Mouse (Mus musculus): ENCODE measurements around the gene Mthfsd. TPM values are rescaled to one million over a fixed set of nuclear protein-coding genes. Genes with fewer than 3 reads are reported as not detected.

Gene Mthfsd
- polyA plus RNA-seq, 1 experiment from 2014 or later: 32.1 TPM

DNA sequence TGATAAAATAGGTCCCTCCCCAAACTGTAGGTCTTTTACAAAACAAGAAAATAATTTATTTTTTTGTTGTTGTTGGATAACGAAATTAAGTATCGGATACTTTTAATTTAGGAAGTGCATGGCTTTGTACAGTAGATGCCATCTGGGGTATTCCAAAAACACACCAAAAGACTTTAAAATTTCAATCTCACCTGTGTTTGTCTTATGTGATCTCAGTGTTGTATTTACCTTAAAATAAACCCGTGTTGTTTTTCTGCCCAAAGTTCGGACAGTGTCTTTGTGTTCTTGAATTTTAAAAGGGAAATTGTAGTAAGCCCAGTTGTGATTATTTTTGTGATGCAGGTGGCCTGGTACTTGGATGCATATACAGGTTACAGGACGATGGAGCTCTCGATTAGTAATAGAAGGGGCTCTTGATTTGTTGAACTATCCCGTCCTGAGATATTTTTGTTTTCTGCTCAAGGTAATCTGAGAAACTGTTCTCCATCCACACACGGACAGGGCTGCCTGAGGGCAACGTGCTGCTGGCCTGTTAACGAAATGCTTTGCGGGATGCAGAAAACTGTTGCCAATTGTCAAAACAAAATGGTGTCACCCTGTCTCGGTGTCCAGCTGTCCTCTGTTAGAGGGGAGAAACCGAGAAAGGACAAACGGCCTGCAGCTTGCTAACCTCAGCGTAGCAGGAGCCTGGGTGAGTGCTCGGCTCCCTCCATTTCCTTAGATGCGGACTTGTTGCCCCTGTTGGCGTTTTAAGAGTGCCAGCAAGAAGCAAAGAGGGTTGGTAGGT, 10.6 kb upstream of the Mthfsd start:
- H3K4me2 ChIP-seq (ENCODE audit: low read depth, low read length): peak overlapping the region; percentile 82

DNA sequence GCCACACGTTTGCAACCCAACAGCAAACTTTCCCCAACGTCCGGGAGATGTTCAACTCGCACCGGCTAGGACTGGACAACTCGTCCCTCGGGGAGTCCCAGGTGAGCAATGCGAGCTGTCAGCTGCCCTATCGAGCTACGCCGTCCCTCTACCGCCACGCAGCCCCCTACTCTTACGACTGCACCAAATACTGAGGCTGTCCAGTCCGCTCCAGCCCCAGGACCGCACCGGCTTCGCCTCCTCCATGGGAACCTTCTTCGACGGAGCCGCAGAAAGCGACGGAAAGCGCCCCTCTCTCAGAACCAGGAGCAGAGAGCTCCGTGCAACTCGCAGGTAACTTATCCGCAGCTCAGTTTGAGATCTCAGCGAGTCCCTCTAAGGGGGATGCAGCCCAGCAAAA, 9.7 kb upstream of the Mthfsd start:
- Histone ChIP-seq H3K4me2 (ENCODE audit: low read depth, low read length) (peak overlapping the region; percentile 82), H3K9ac (ENCODE audit: low read length) (peak overlapping the region; percentile 78), H3K36me3 (ENCODE audit: control insufficient read depth, insufficient read depth) (no peaks in the 10 kb centered on the region), H3K4me1 (ENCODE audit: control insufficient read depth, insufficient read depth, low read length) (peaks cover 2% of the 10 kb centered on the region; the same call in 1 of the 2 replicates), H3K27ac (ENCODE audit: low read length) (peak overlapping the region; percentile 88; the same call in 1 of the 2 replicates), H3K27me3 (ENCODE audit: control insufficient read depth, insufficient read depth, low read length) (peaks cover 84% of the 10 kb centered on the region), H3K9me3 (replicated peaks; ENCODE audit: control insufficient read depth, low read length) (peaks cover 5% of the 10 kb centered on the region), H3K4me3 (ENCODE audit: low read length) (peak overlapping the region; percentile 66)
- no peak for ATAC-seq (replicated peaks; ENCODE audit: extremely low read depth, insufficient read depth, low FRiP score)
- WGBS: 2% methylated on average over 28 of the region's 28 CpGs

More for the DNA sequence above, 10.6 kb upstream of the Mthfsd start:
- ATAC-seq (replicated peaks; ENCODE audit: extremely low read depth, insufficient read depth, low FRiP score): no peak
- peak overlapping the region; percentile 10; the same call in 1 of the 2 replicates for H3K9ac ChIP-seq (ENCODE audit: low read length)
- H3K4me3 ChIP-seq (ENCODE audit: low read length): peak overlapping the region; percentile 66
- no peaks in the 10 kb centered on the region for H3K4me1 ChIP-seq (ENCODE audit: control insufficient read depth, insufficient read depth, low read length)
- H3K36me3 ChIP-seq (ENCODE audit: control insufficient read depth, insufficient read depth): no peaks in the 10 kb centered on the region
- H3K27ac ChIP-seq (ENCODE audit: low read length): no peak overlapping the region
- WGBS: 12% methylated on average over 18 of the region's 18 CpGs
- peaks cover 5% of the 10 kb centered on the region for H3K9me3 ChIP-seq (replicated peaks; ENCODE audit: control insufficient read depth, low read length)
- peaks cover 88% of the 10 kb centered on the region for H3K27me3 ChIP-seq (ENCODE audit: control insufficient read depth, insufficient read depth, low read length)

DNA sequence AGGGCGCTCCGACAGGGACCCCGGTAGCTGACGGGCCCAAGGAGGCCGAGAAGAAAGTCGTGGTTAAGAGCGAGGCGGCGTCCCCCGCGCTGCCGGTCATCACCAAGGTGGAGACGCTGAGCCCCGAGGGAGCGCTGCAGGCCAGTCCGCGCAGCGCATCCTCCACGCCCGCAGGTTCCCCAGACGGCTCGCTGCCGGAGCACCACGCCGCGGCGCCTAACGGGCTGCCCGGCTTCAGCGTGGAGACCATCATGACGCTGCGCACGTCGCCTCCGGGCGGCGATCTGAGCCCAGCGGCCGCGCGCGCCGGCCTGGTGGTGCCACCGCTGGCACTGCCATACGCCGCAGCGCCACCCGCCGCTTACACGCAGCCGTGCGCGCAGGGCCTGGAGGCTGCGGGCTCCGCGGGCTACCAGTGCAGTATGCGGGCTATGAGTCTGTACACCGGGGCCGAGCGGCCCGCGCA, 9.0 kb upstream of the Mthfsd start:
- Histone ChIP-seq H3K9me3 (replicated peaks; ENCODE audit: control insufficient read depth, low read length) (peaks cover 5% of the 10 kb centered on the region), H3K36me3 (ENCODE audit: control insufficient read depth, insufficient read depth) (no peaks in the 10 kb centered on the region), H3K4me2 (ENCODE audit: low read depth, low read length) (peak overlapping the region; percentile 82), H3K9ac (ENCODE audit: low read length) (peak overlapping the region; percentile 78), H3K4me3 (ENCODE audit: low read length) (peak overlapping the region; percentile 66), H3K4me1 (ENCODE audit: control insufficient read depth, insufficient read depth, low read length) (peaks cover 2% of the 10 kb centered on the region; the same call in 1 of the 2 replicates), H3K27ac (ENCODE audit: low read length) (peak overlapping the region; percentile 88), H3K27me3 (ENCODE audit: control insufficient read depth, insufficient read depth, low read length) (peaks cover 81% of the 10 kb centered on the region)
- under 1% methylated on average over 62 of the region's 62 CpGs for WGBS
- no peak for ATAC-seq (replicated peaks; ENCODE audit: extremely low read depth, insufficient read depth, low FRiP score)

DNA sequence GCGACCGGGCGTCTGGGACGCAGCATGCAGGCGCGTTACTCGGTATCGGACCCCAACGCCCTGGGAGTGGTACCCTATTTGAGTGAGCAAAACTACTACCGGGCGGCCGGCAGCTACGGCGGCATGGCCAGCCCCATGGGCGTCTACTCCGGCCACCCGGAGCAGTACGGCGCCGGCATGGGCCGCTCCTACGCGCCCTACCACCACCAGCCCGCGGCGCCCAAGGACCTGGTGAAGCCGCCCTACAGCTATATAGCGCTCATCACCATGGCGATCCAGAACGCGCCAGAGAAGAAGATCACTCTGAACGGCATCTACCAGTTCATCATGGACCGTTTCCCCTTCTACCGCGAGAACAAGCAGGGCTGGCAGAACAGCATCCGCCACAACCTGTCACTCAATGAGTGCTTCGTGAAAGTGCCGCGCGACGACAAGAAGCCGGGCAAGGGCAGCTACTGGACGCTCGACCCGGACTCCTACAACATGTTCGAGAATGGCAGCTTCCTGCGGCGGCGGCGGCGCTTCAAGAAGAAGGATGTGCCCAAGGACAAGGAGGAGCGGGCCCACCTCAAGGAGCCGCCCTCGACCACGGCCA, 8.5 kb upstream of the Mthfsd start:
- Histone ChIP-seq H3K9ac (ENCODE audit: low read length) (peak overlapping the region; percentile 78), H3K4me2 (ENCODE audit: low read depth, low read length) (peak overlapping the region; percentile 82), H3K27ac (ENCODE audit: low read length) (peak overlapping the region; percentile 88), H3K4me1 (ENCODE audit: control insufficient read depth, insufficient read depth, low read length) (peaks cover 2% of the 10 kb centered on the region; the same call in 1 of the 2 replicates), H3K27me3 (ENCODE audit: control insufficient read depth, insufficient read depth, low read length) (peaks cover 78% of the 10 kb centered on the region), H3K36me3 (ENCODE audit: control insufficient read depth, insufficient read depth) (no peaks in the 10 kb centered on the region), H3K9me3 (replicated peaks; ENCODE audit: control insufficient read depth, low read length) (peaks cover 5% of the 10 kb centered on the region), H3K4me3 (ENCODE audit: low read length) (peak overlapping the region; percentile 66)
- no peak; the same call in 1 of the 2 replicates for ATAC-seq (replicated peaks; ENCODE audit: extremely low read depth, insufficient read depth, low FRiP score)
- 1% methylated on average over 55 of the region's 55 CpGs for WGBS

DNA sequence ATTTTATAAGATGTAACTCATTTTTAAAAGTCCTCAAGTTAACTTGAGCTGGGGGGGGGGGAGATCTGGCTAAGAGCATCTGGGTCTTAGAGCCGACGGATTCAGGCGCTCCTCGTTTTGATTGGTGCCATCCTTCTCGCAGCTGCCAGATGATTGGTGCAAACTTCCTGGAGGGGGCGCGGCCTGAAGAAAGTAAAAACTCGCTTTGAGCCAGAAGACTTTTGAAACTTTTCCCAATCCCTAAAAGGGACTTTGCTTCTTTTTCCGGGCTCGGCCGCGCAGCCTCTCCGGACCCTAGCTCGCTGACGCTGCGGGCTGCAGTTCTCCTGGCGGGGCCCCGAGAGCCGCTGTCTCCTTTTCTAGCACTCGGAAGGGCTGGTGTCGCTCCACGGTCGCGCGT, 7.8 kb upstream of the Mthfsd start, which contains the start of gene Foxc2:
Gene Foxc2 (plus strand): TSS at position 224 of the 400 bp plus-strand sequence.
- H3K4me2 ChIP-seq (ENCODE audit: low read depth, low read length): peak within 1 kb of the TSS; percentile 82
- H3K36me3 ChIP-seq (ENCODE audit: control insufficient read depth, insufficient read depth): no peaks in the 10 kb centered on the region
- H3K9me3 ChIP-seq (replicated peaks; ENCODE audit: control insufficient read depth, low read length): peaks cover 5% of the 10 kb centered on the region
- ATAC-seq (replicated peaks; ENCODE audit: extremely low read depth, insufficient read depth, low FRiP score): peak; percentile 53
- peaks cover 2% of the 10 kb centered on the region; the same call in 1 of the 2 replicates for H3K4me1 ChIP-seq (ENCODE audit: control insufficient read depth, insufficient read depth, low read length)
- peak within 1 kb of the TSS; percentile 66 for H3K4me3 ChIP-seq (ENCODE audit: low read length)
- H3K27me3 ChIP-seq (ENCODE audit: control insufficient read depth, insufficient read depth, low read length): peaks cover 71% of the 10 kb centered on the region
- under 1% methylated on average over 25 of the region's 25 CpGs for WGBS
- H3K9ac ChIP-seq (ENCODE audit: low read length): peak within 1 kb of the TSS; percentile 78
- peak within 1 kb of the TSS; percentile 88 for H3K27ac ChIP-seq (ENCODE audit: low read length)

DNA sequence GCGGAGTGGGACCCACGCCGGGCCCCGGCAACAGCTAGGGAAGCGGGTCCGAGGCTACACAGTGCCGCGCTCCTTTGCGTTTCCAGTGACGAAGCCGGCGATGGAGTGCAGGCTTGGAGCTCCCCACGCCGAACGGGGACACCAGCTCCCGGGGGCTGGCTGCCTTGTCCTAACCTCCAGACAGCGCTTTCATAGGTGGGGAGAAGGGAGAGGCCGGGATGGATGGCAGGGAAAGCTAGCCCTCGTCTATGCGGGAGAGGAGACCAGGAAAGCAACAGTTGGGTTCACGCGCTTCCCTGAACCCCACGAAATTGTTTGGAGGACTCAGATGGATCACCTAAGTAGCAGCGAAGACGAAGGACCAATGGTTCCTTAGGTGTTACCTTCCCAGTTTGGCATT, 6.9 kb upstream of the Mthfsd start:
- no peak for ATAC-seq (replicated peaks; ENCODE audit: extremely low read depth, insufficient read depth, low FRiP score)
- peak overlapping the region; percentile 28; the same call in 1 of the 2 replicates for H3K9ac ChIP-seq (ENCODE audit: low read length)
- WGBS: 3% methylated on average over 25 of the region's 25 CpGs

DNA sequence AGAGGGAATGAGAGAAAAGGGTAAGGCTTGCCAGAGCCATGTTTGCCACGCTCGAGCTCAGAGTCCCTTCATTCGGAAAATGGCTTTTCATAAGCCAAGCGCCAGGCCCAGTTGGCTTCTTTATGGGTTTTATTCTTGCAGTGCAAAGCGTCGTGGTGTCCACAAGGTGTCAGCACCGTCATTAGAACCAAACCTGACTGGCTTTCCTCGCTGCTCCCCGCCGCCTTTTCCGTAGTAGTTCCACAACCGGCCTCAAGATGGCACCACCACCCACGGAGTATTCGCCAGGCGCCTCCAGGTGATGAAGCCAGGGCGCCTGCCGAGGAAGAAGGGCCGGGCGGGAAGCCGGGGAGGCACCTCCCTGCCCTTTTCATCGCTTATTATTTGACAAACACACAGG, 5.1 kb upstream of the Mthfsd start:
- no peak overlapping the region for H3K4me3 ChIP-seq (ENCODE audit: low read length)
- peaks cover 2% of the 10 kb centered on the region; the same call in 1 of the 2 replicates for H3K4me1 ChIP-seq (ENCODE audit: control insufficient read depth, insufficient read depth, low read length)
- H3K27me3 ChIP-seq (ENCODE audit: control insufficient read depth, insufficient read depth, low read length): peaks cover 53% of the 10 kb centered on the region
- 0 out of 2 replicates have a peak overlapping the region, but pooled peaks have one; percentile 8 for H3K4me2 ChIP-seq (ENCODE audit: low read depth, low read length)
- H3K36me3 ChIP-seq (ENCODE audit: control insufficient read depth, insufficient read depth): no peaks in the 10 kb centered on the region
- H3K9me3 ChIP-seq (replicated peaks; ENCODE audit: control insufficient read depth, low read length): peaks cover 5% of the 10 kb centered on the region
- WGBS: under 1% methylated on average over 21 of the region's 21 CpGs
- H3K9ac ChIP-seq (ENCODE audit: low read length): no peak overlapping the region
- H3K27ac ChIP-seq (ENCODE audit: low read length): no peak overlapping the region
- peak; percentile 8; the same call in 1 of the 2 replicates for ATAC-seq (replicated peaks; ENCODE audit: extremely low read depth, insufficient read depth, low FRiP score)

More for the DNA sequence above, 6.9 kb upstream of the Mthfsd start:
- Histone ChIP-seq H3K9me3 (replicated peaks; ENCODE audit: control insufficient read depth, low read length) (peaks cover 5% of the 10 kb centered on the region), H3K4me3 (ENCODE audit: low read length) (peak overlapping the region; percentile 31), H3K27ac (ENCODE audit: low read length) (no peak overlapping the region), H3K4me2 (ENCODE audit: low read depth, low read length) (peak overlapping the region; percentile 50), H3K4me1 (ENCODE audit: control insufficient read depth, insufficient read depth, low read length) (peaks cover 2% of the 10 kb centered on the region; the same call in 1 of the 2 replicates), H3K27me3 (ENCODE audit: control insufficient read depth, insufficient read depth, low read length) (peaks cover 65% of the 10 kb centered on the region), H3K36me3 (ENCODE audit: control insufficient read depth, insufficient read depth) (no peaks in the 10 kb centered on the region)

DNA sequence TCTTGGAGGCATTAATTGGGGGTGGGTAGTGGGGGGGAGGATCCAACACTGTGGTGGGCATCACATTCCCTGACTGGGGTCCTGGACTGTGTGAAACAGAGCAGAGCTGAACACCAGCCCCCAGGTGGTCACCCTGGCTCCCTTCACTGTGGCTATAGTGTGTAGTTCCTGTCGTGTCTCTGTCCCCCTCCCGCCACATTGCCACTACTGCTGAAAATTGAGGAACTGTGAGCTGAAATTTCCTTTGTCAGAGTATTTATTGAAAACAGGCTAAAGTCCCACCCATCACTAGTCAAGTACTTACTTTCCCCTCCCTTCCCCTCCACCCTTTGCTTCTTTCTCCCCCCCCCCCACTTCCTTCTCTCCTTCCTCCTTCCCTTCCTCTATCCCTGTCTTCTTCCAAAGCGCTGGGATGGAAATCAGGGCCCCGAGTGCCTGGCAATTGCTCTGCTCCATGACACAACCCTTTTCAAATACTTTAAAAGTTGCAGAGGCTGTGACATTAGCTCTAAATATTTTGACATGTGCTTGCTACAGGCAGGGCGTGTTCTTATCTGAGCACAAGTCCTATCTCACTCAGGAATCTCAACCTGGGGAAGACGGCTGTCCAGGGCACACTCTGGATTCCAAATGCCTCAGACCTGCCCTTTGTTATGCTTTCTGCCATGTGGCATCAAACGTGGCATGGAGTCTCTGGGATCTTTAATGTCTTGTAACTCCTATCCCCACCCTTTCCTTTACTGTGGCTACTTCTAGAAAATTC, 3.1 kb upstream of the Mthfsd start:
- WGBS: 38% methylated on average over 7 of the region's 7 CpGs
- H3K36me3 ChIP-seq (ENCODE audit: control insufficient read depth, insufficient read depth): no peaks in the 10 kb centered on the region
- H3K9me3 ChIP-seq (replicated peaks; ENCODE audit: control insufficient read depth, low read length): no peaks in the 10 kb centered on the region
- no peak overlapping the region for H3K9ac ChIP-seq (ENCODE audit: low read length)
- peaks cover 9% of the 10 kb centered on the region for H3K4me1 ChIP-seq (ENCODE audit: control insufficient read depth, insufficient read depth, low read length)
- no peak overlapping the region for H3K4me3 ChIP-seq (ENCODE audit: low read length)
- H3K27ac ChIP-seq (ENCODE audit: low read length): no peak overlapping the region
- no peak for ATAC-seq (replicated peaks; ENCODE audit: extremely low read depth, insufficient read depth, low FRiP score)
- H3K27me3 ChIP-seq (ENCODE audit: control insufficient read depth, insufficient read depth, low read length): peaks cover 34% of the 10 kb centered on the region
- no peak overlapping the region for H3K4me2 ChIP-seq (ENCODE audit: low read depth, low read length)

All from heart, embryonic 16.5 days (tissue).